Mouse (Mus musculus) cortical plate, adult 2 months (tissue): ENCODE results near the gene Serpinf2. TPM values are rescaled to one million over a fixed set of nuclear protein-coding genes. Genes with fewer than 3 reads are reported as not detected.

Experiments
- H3K27ac ChIP-seq: fragments of 200-500 bp; 2 replicates; pipeline ENCODE4 v1.5.1; 2012; ENCODE audit warnings: low read length, control low read depth, inconsistent platforms; ENCODE audit not compliant: insufficient read depth
- H3K4me1 ChIP-seq: fragments of 200-500 bp; 2 replicates; pipeline ENCODE4 v1.6.1; 2011; ENCODE audit warnings: low read length; ENCODE audit not compliant: control insufficient read depth, insufficient read depth
- H3K4me3 ChIP-seq: fragments of 200-500 bp; 2 replicates; pipeline ENCODE4 v1.5.1; 2011; ENCODE audit warnings: mild to moderate bottlenecking, low read length, control low read depth; ENCODE audit not compliant: insufficient read depth
- CTCF ChIP-seq: fragments of 200-500 bp; IDR thresholded peaks from 2 replicates; pipeline ENCODE4 v1.5.1; 2011; ENCODE audit warnings: mild to moderate bottlenecking, control low read depth, low read length; ENCODE audit not compliant: insufficient read depth; ENCODE audit errors: extremely low read depth
- POLR2A ChIP-seq: fragments of 200-500 bp; IDR thresholded peaks from 2 replicates; pipeline ENCODE4 v1.6.1; 2011; ENCODE audit warnings: mild to moderate bottlenecking, low read length, control low read depth; ENCODE audit not compliant: insufficient read depth; ENCODE audit errors: extremely low read depth
- polyA plus RNA-seq: library from polyadenylated mRNA; depleted of rRNA; stranded (reverse); fragments of >200 nt; gene quantifications from 2 replicates; pipeline ENCODE4 v1.2.3, GENCODE M21; 2012

The Serpinf2 gene
- polyA plus RNA-seq, 1 experiment, result 0.15 TPM

- Histone ChIP-seq H3K4me1 (peaks cover 3% of the 10 kb centered on the region; the same call in 1 of the 2 replicates), H3K4me3 (no peak overlapping the region), H3K27ac (no peak overlapping the region)
- 0 out of 2 replicates have a peak, but pooled peaks have one; percentile 3 for TF ChIP-seq CTCF
- no peak for TF ChIP-seq POLR2A
Observed at GRCm38 (mm10) chr11:75466731-75467505, 27.5 kb upstream of the Serpinf2 start.

GRCm38 (mm10) chr11:75465051-75465450 is 25.7 kb upstream of the Serpinf2 start:
- Histone ChIP-seq H3K27ac (no peak overlapping the region), H3K4me3 (no peak overlapping the region), H3K4me1 (peaks cover 3% of the 10 kb centered on the region)
- TF ChIP-seq POLR2A (no peak), CTCF (no peak)

DNA sequence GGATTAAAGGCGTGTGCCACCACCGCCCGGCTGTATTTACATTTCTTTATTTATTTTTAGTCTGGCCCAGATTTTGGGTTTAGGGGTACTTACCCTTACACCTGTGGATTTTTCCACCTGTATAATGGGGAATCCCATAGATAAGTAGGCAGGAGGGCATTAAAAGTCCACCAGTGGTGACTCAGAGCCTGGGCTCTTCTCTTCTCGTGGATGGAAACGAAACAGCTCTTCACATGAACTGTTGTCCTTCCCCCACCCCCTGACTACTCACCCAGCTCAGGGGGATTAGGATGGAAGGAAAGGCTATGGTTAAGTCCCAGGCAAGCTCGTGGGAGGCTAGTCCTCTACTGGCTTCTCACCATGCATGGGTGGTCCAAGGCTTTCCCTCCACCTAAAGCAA is 25.0 kb upstream of the Serpinf2 start:
- H3K27ac ChIP-seq, result no peak overlapping the region
- TF ChIP-seq CTCF, result no peak
- no peak for TF ChIP-seq POLR2A
- H3K4me3 ChIP-seq, result no peak overlapping the region
- peaks cover 6% of the 10 kb centered on the region for H3K4me1 ChIP-seq

- Histone ChIP-seq H3K4me3 (no peak overlapping the region; the same call in 1 of the 2 replicates), H3K27ac (no peak overlapping the region), H3K4me1 (peaks cover 6% of the 10 kb centered on the region)
- TF ChIP-seq CTCF, result no peak
Observed at GRCm38 (mm10) chr11:75463624-75464023, 24.2 kb upstream of the Serpinf2 start.

DNA sequence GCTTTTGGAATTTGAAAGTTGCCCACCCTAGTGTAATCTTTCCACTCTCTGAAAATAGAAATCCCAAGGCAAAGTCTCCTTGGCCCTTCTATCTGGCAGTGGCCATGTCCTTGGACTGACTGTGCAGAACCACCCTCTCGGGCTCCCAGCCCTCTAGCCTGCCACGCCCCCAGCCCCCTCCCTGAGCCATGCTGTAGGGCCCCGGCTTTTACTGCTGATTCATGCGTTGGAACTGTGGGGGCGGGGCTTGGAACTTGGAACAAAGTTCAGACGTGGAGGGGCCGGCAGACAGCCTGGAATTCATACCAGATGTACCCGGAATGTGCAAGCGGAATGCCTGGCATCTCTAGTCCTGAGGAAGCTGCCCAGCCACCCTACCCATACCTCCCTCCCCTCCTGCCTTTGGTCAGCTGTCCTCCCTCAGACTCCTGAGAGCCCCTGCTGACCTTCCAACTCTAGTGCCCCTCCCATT is 23.5 kb upstream of the Serpinf2 start:
- peak overlapping the region; percentile 36; the same call in 1 of the 2 replicates for H3K27ac ChIP-seq
- H3K4me1 ChIP-seq, result peaks cover 6% of the 10 kb centered on the region
- peak overlapping the region; percentile 79 for H3K4me3 ChIP-seq
- TF ChIP-seq POLR2A (no peak), CTCF (no peak)

GRCm38 (mm10) chr11:75462253-75462783 is 22.9 kb upstream of the Serpinf2 start:
- TF ChIP-seq POLR2A, result no peak
- TF ChIP-seq CTCF, result no peak
- peak overlapping the region; percentile 36 for H3K27ac ChIP-seq
- H3K4me3 ChIP-seq, result peak overlapping the region; percentile 79
- H3K4me1 ChIP-seq, result peaks cover 6% of the 10 kb centered on the region

GRCm38 (mm10) chr11:75461743-75462252 is 22.4 kb upstream of the Serpinf2 start:
- TF ChIP-seq POLR2A (no peak), CTCF (no peak)
- peak overlapping the region; percentile 79 for H3K4me3 ChIP-seq
- peak overlapping the region; percentile 69; the same call in 1 of the 2 replicates for H3K27ac ChIP-seq
- H3K4me1 ChIP-seq, result peaks cover 6% of the 10 kb centered on the region

DNA sequence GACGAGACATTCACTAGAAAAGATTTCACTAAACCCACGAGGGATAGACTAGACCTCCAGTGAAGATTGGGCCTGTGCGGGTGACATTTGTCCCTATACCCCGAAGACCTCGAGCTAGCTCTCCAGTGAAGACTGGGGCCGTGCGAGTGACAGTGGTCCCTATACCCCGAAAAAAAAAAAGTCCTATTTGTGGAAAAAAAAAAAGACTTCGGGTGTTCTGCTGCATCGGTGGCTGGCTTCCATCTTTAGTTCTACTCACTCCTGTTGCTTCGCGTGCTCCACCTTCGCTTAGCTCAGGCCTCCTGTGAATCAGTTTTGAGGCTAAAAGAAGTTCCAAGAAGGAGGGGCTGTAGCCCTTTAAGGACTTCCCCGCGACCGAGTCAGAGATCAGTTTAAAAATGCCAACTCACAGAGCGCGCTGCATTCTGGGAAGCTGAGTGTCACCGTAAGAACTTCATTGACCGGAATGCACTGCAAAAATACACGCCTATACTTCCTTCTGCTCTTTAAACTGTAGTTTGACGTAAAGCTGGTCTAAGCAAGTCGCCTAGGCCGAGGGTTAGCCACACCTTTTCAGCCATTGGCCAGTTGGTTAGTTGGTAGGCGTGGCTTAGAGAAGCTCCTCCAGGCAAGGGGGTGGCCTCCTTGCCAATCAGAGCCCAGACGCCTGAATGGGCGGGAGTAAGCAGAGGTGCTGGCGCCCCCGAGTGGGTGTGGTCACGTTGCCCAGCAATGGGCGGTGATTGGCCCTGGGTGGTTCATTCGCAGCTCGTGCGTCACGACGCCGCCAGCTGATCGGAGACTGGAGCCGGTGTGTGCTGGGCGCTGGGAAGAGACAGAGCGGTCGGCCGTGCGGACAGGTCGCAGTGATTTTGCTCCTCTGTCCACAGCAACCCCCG is 21.7 kb upstream of the Serpinf2 start, which contains the start of gene Tlcd2:
Gene Tlcd2, plus strand, starts transcription at position 872 of the 899 bp plus-strand sequence.
- Histone ChIP-seq H3K27ac (peak within 1 kb of the TSS; percentile 69), H3K4me1 (peaks cover 6% of the 10 kb centered on the region), H3K4me3 (peak within 1 kb of the TSS; percentile 79)
- TF ChIP-seq CTCF (no peak), POLR2A (peak; percentile 98)
